Mouse (Mus musculus) CD4-positive, CD25-positive, alpha-beta regulatory T cell, adult 2 months (primary cell): Measurements from ENCODE around the gene Rho.
A peak's percentile ranks its signal among the peaks of the same experiment; 100 is the strongest.

Source experiments
- DNase-seq: peaks from one replicate; pipeline ENCODE4 v3.0.0-alpha.2; 2012; ENCODE audit warnings: low read depth, low spot score

Rho gene

DNA sequence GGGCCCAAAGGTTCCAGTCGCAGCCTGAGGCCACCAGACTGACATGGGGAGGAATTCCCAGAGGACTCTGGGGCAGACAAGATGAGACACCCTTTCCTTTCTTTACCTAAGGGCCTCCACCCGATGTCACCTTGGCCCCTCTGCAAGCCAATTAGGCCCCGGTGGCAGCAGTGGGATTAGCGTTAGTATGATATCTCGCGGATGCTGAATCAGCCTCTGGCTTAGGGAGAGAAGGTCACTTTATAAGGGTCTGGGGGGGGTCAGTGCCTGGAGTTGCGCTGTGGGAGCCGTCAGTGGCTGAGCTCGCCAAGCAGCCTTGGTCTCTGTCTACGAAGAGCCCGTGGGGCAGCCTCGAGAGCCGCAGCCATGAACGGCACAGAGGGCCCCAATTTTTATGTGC lies at the start of gene Rho:
Gene Rho (plus strand): TSS at position 110 of the 400 bp plus-strand sequence.
- no peak for DNase-seq

DNA sequence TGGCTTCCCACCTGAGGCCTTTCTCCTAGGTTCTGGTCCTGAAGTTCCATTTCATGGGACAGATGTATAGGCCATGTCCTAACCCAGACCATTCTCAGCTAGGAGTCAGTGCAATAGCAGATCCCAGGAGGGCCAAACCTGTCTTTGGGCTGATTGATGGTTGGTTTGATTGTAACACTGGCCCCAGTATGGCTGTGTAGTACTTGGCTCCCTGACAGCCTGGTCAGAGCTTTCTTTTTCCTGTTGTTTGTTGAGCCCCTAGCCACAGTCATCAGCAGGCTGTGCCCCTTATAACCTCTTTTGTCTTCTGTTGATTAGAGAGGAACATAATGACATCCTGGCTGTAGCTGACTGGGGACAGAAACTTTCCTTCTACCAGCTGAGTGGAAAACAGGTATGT lies 47.5 kb upstream of the Rho start:
- no peak for DNase-seq

DNA sequence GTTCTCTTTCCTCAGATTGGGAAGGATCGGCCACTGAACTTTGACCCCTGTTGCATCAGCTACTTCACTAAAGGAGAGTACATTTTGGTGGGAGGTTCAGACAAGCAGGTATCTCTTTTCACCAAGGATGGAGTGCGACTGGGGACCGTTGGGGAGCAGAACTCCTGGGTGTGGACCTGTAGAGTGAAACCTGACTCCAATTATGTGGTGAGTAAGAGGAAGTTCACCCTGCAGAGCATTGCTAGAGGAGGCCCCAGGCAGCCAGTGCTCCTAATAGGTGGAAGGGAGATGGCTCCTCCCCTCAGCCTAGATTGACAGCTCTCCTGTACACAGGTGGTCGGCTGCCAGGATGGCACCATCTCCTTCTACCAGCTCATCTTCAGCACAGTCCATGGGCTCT lies 44.7 kb upstream of the Rho start:
- peak; percentile 5 for DNase-seq

GRCm38 (mm10) chr6:115888296-115888695 lies 43.3 kb upstream of the Rho start:
- DNase-seq: peak; percentile 56

DNA sequence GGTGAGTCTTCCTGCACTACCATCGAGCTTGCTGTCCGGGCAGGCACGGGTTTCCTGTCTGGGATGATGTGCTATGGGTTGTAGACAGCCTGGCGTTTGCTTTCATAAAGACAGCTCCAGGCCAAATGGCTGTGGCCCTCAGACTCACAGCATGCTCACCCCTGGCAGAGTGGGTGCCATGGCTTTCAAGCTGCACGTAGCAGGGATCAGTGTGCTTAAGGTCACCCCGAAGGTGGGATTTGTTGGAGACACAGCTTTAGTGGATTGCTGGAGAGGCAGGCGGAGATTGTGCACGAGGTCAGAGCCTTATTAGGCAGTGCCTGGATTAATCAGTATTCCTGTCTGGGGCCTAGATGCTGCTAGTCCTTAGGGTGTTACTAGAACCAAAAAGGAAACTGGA lies 40.9 kb upstream of the Rho start:
- DNase-seq: no peak

DNA sequence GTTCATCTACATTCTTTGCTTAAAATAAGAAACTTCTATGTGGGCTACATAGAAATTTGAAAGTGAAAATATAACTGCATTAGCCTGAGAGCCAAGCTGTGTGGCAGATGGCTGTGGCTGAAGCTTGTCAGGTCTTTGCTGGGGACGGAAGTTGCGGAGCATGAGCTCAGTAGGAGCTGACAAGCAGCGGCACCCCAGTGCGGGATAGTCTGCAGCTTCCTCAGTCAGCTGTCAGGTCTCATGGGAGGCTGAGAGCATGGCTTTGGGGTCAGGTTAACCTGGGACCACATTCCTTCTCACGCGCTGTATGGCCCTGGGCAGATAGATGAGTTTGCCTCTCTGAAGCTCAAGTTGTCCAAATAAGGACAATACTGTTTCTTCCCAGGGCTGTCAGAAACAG lies 40.5 kb upstream of the Rho start:
- DNase-seq: no peak

DNA sequence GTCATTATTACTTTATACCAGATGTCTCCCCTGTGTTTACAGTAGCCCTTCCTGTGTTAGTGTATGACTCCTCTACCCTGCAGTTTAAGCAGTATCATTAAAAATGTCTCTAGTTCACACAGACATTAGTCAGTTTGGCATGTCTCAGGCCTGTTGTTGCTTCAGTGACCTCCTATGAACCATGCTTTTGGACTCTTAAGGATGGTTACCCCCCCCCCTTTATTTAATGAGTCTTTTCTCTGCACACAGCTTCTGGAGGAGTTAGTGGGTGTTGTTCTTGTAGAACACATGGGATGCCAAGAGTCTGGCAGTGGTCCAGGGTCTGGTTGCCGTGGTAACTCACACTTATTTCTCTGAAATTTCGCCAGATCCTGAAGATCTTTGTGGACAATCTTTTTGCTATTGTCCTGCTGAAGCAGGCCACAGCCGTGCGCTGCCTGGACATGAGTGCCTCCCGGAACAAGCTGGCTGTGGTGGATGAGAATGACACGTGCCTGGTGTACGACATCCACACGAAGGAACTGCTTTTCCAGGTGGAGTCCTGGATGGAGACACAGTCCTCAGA lies 40.0 kb upstream of the Rho start:
- DNase-seq: no peak

- no peak for DNase-seq
These were observed 39.2 kb upstream of the Rho start for GRCm38 (mm10) chr6:115892363-115892762.

GRCm38 (mm10) chr6:115896346-115896745 lies 35.2 kb upstream of the Rho start:
- DNase-seq: no peak

- no peak for DNase-seq
These were observed 34.4 kb upstream of the Rho start for GRCm38 (mm10) chr6:115897117-115897516.

DNA sequence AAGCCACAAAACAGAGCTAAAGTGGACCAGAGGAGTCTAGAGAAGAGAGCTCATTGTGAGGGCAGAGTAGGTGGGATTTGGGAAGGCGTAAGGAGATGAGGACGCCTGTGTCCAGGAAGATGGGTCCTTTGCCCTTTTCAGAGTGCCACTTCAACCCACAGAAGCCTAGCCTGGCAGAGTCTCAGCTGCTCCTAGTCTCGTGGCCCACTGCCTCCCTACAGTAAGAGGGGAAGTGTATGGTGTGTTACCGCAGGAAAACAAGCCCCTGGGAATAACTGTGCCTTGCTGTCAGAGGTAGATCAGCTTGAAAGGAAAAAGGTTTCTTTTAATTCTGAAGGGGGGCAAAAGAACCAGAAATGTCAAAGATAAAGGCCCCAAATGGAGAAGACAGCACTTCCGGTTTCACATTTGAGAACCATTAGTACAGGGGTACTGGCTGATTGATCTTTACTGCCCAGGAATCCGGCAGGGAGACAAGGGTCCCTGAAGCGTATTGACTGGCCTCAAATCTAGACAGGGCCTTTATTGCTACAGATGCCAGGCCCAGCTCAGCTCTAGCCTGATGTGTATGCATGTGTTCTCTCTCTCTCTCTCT lies 33.5 kb upstream of the Rho start:
- DNase-seq: no peak

- peak; percentile 59 for DNase-seq
These were observed 30.5 kb upstream of the Rho start for GRCm38 (mm10) chr6:115901062-115901461.

- no peak for DNase-seq
These were observed 30.0 kb upstream of the Rho start for GRCm38 (mm10) chr6:115901489-115901931.

DNA sequence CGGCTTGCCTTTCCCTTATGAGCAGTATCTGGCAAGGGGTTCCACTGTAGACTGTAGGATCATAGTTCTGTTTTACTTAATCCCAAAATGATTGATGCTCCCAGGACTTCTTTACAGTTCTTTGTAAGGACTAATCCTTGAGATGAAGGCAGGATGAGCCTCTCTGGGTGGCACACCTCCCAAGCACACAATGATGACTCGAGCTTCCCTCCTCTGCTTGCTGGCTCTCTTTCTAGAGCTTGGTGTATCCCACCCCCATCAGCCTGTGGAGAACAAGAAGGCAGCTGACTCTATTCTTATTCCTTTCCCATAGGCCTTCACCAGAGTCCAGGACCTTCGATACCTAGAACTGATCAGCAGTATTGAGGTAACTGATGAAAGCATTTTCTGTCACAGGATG lies 29.0 kb upstream of the Rho start:
- DNase-seq: no peak

GRCm38 (mm10) chr6:115905568-115905967 lies 26.0 kb upstream of the Rho start:
- no peak for DNase-seq

GRCm38 (mm10) chr6:115906455-115906854 lies 25.1 kb upstream of the Rho start:
- DNase-seq: no peak

GRCm38 (mm10) chr6:115906871-115907270 lies 24.7 kb upstream of the Rho start:
- DNase-seq: no peak

DNA sequence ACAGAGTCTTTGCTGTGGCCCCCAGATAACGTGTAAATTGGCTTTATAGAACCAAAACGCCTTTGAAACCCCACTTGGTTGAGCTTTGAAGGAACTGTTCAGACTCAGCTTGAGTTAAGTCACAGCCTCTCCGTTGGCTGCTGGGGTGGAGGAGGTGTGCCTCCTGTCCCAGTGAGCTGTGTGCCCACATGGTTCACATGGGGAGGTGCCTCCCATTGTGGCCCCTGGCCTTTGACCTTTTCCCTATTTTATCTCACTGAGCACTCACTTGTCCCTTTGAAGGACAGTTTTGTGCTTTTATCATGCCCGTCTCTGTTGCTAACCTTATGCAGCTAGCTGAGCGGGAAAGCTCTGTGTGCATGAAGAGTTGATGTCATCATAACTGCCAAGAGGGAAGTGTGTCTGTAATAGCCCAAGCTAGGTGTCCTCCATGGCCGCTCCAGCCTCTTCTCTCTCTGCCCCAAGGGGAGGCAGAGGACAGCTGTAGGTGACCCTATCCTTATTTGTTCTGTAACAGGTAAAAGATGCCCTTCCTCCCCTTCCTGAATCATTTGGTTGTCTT lies 23.0 kb upstream of the Rho start:
- DNase-seq: no peak

DNA sequence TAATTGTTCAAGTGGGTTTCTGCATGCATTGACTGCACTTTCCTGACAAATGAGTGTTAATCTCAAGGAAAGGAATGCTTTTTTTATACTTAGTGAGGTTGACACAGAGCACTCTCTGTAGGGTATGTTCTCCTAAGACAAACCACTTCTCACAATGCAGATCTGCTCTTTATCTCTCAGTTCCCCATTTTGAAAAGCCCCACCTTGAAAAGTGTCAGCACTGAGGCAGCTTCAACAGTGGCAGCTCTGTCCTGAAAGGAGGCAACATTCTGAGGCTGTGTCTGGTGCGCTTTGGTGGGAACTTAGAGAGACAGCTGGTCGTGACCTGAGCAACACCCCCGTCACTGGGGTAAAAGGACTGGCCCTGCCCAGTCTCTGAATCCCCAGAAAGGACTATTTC lies 22.5 kb upstream of the Rho start:
- DNase-seq: no peak

GRCm38 (mm10) chr6:115909940-115910339 lies 21.6 kb upstream of the Rho start:
- no peak for DNase-seq

DNA sequence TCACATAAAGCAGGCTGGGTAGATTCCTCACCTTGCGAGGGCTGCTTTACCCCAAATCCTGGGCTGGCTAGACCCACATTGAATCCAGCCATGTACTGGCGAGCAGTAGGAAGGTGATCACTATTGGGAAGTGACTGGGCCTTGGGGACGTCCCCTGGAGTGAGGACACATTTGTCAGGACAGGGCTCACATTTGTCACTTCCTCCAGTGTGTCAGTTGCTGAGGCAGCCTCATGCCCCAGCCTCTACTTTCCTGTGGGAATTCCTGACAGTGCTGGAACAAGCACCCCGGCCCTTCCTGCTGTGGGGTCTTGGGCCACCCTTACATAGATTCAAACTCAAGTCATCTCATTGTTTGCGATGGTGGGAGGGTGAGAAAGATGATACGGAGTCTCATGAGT lies 19.8 kb upstream of the Rho start:
- DNase-seq: no peak

- no peak for DNase-seq
These were observed 18.1 kb upstream of the Rho start for GRCm38 (mm10) chr6:115913482-115913881.

DNA sequence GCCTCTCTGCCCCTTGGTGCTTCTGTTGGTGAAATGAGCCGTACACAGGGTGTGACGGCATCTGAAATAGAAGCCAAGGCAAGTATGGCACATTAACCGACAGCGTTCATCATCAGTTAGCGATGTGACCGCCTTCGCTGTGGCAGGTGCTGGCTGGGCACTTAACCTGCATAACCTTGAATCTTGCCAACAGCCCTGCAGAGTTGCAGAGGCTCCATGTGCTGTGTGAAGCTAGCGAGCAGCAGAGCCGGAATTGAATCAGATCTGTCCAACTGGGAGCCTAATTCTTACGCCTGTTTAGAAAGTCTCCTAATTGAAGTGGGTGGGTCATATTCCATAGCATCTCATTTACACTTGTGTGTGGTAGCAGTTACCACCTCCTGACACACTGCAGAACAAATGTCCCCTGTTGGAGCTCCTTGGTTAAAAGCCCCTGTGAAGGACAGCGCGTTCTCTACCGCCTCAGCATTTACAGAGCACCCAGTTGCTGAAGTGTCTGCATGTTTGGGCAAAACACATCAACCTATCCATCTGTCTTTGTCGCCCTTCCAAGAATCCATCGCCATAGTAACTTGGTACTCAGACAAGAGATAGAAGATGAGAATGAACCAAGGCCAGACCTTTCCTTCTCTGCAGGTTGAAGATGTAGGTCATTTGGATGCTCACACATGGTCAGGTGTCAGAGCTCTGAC lies 16.9 kb upstream of the Rho start:
- DNase-seq: no peak
